Mouse (Mus musculus): Measurements from ENCODE around the gene Txnrd2. TPM values are rescaled to one million over a fixed set of nuclear protein-coding genes. Genes with fewer than 3 reads are reported as not detected.

Gene Txnrd2
- polyA plus RNA-seq, 2 experiments: 13.4 to 13.6 TPM

- Histone ChIP-seq H3K27me3 (ENCODE audit: control insufficient read depth, insufficient read depth, low read length) (no peaks in the 10 kb centered on the region), H3K4me2 (replicated peaks; ENCODE audit: low read depth, low read length, severe bottlenecking) (no peak overlapping the region), H3K4me3 (replicated peaks; ENCODE audit: low read length) (no peak overlapping the region), H3K9ac (ENCODE audit: low read depth, low read length, severe bottlenecking) (no peak overlapping the region), H3K27ac (replicated peaks; ENCODE audit: low read depth, low read length) (no peak overlapping the region), H3K36me3 (ENCODE audit: control insufficient read depth, insufficient read depth, low read length) (peaks cover 14% of the 10 kb centered on the region), H3K4me1 (ENCODE audit: control insufficient read depth, insufficient read depth, low read length) (no peaks in the 10 kb centered on the region), H3K9me3 (ENCODE audit: control insufficient read depth, low read length) (no peaks in the 10 kb centered on the region)
- 62% methylated on average over 11 of the region's 11 CpGs for WGBS
- DNase-seq (ENCODE audit: low spot score): no peak
- no peak for TF ChIP-seq POLR2A (IDR thresholded peaks at IDR 0.05; ENCODE audit: borderline replicate concordance, extremely low read depth, insufficient read depth, insufficient read length)
- ATAC-seq (ENCODE audit: low FRiP score, low read depth): no peak
These were observed 45.3 kb downstream of the Txnrd2 start for GRCm38 (mm10) chr16:18471381-18471955.

GRCm38 (mm10) chr16:18471976-18472375, 45.8 kb downstream of the Txnrd2 start:
- DNase-seq (ENCODE audit: low spot score): no peak
- Histone ChIP-seq H3K4me3 (replicated peaks; ENCODE audit: low read length) (no peak overlapping the region), H3K27ac (replicated peaks; ENCODE audit: low read depth, low read length) (no peak overlapping the region), H3K36me3 (ENCODE audit: control insufficient read depth, insufficient read depth, low read length) (peaks cover 14% of the 10 kb centered on the region), H3K9ac (ENCODE audit: low read depth, low read length, severe bottlenecking) (no peak overlapping the region), H3K4me1 (ENCODE audit: control insufficient read depth, insufficient read depth, low read length) (no peaks in the 10 kb centered on the region), H3K4me2 (replicated peaks; ENCODE audit: low read depth, low read length, severe bottlenecking) (no peak overlapping the region), H3K9me3 (ENCODE audit: control insufficient read depth, low read length) (no peaks in the 10 kb centered on the region), H3K27me3 (ENCODE audit: control insufficient read depth, insufficient read depth, low read length) (no peaks in the 10 kb centered on the region)
- WGBS: 83% methylated on average over 6 of the region's 6 CpGs
- no peak for TF ChIP-seq POLR2A (IDR thresholded peaks at IDR 0.05; ENCODE audit: borderline replicate concordance, extremely low read depth, insufficient read depth, insufficient read length)
- no peak for ATAC-seq (ENCODE audit: low FRiP score, low read depth)

GRCm38 (mm10) chr16:18472416-18472815, 46.2 kb downstream of the Txnrd2 start:
- Histone ChIP-seq H3K9me3 (ENCODE audit: control insufficient read depth, low read length) (no peaks in the 10 kb centered on the region), H3K27ac (replicated peaks; ENCODE audit: low read depth, low read length) (no peak overlapping the region)
- ATAC-seq (ENCODE audit: low FRiP score, low read depth): no peak

GRCm38 (mm10) chr16:18472976-18473375, 46.8 kb downstream of the Txnrd2 start:
- Histone ChIP-seq H3K4me2 (replicated peaks; ENCODE audit: low read depth, low read length, severe bottlenecking) (no peak overlapping the region), H3K36me3 (ENCODE audit: control insufficient read depth, insufficient read depth, low read length) (peaks cover 17% of the 10 kb centered on the region), H3K9ac (ENCODE audit: low read depth, low read length, severe bottlenecking) (no peak overlapping the region), H3K4me1 (ENCODE audit: control insufficient read depth, insufficient read depth, low read length) (no peaks in the 10 kb centered on the region), H3K4me3 (replicated peaks; ENCODE audit: low read length) (no peak overlapping the region), H3K27ac (replicated peaks; ENCODE audit: low read depth, low read length) (no peak overlapping the region), H3K27me3 (ENCODE audit: control insufficient read depth, insufficient read depth, low read length) (no peaks in the 10 kb centered on the region), H3K9me3 (ENCODE audit: control insufficient read depth, low read length) (no peaks in the 10 kb centered on the region)
- 81% methylated on average over 8 of the region's 8 CpGs for WGBS
- no peak for DNase-seq (ENCODE audit: low spot score)
- no peak for TF ChIP-seq POLR2A (IDR thresholded peaks at IDR 0.05; ENCODE audit: borderline replicate concordance, extremely low read depth, insufficient read depth, insufficient read length)
- no peak for ATAC-seq (ENCODE audit: low FRiP score, low read depth)

More at GRCm38 (mm10) chr16:18472416-18472815, 46.2 kb downstream of the Txnrd2 start:
- Histone ChIP-seq H3K9ac (ENCODE audit: low read depth, low read length, severe bottlenecking) (no peak overlapping the region), H3K27me3 (ENCODE audit: control insufficient read depth, insufficient read depth, low read length) (no peaks in the 10 kb centered on the region), H3K4me2 (replicated peaks; ENCODE audit: low read depth, low read length, severe bottlenecking) (no peak overlapping the region), H3K4me3 (replicated peaks; ENCODE audit: low read length) (no peak overlapping the region), H3K4me1 (ENCODE audit: control insufficient read depth, insufficient read depth, low read length) (no peaks in the 10 kb centered on the region), H3K36me3 (ENCODE audit: control insufficient read depth, insufficient read depth, low read length) (peaks cover 14% of the 10 kb centered on the region)
- DNase-seq (ENCODE audit: low spot score): no peak
- 82% methylated on average over 4 of the region's 4 CpGs for WGBS
- no peak for TF ChIP-seq POLR2A (IDR thresholded peaks at IDR 0.05; ENCODE audit: borderline replicate concordance, extremely low read depth, insufficient read depth, insufficient read length)

GRCm38 (mm10) chr16:18474021-18474420, 47.8 kb downstream of the Txnrd2 start:
- Histone ChIP-seq H3K9me3 (ENCODE audit: control insufficient read depth, low read length) (no peaks in the 10 kb centered on the region), H3K4me1 (ENCODE audit: control insufficient read depth, insufficient read depth, low read length) (no peaks in the 10 kb centered on the region), H3K27ac (replicated peaks; ENCODE audit: low read depth, low read length) (no peak overlapping the region), H3K9ac (ENCODE audit: low read depth, low read length, severe bottlenecking) (no peak overlapping the region), H3K27me3 (ENCODE audit: control insufficient read depth, insufficient read depth, low read length) (no peaks in the 10 kb centered on the region), H3K36me3 (ENCODE audit: control insufficient read depth, insufficient read depth, low read length) (peaks cover 14% of the 10 kb centered on the region), H3K4me3 (replicated peaks; ENCODE audit: low read length) (no peak overlapping the region), H3K4me2 (replicated peaks; ENCODE audit: low read depth, low read length, severe bottlenecking) (no peak overlapping the region)
- WGBS: 78% methylated on average over 2 of the region's 2 CpGs
- TF ChIP-seq POLR2A (IDR thresholded peaks at IDR 0.05; ENCODE audit: borderline replicate concordance, extremely low read depth, insufficient read depth, insufficient read length): no peak
- DNase-seq (ENCODE audit: low spot score): no peak
- ATAC-seq (ENCODE audit: low FRiP score, low read depth): no peak

Data from limb, embryonic 14.5 days (tissue).